Mouse (Mus musculus) cerebellum, adult 2 months (tissue): Measurements from ENCODE around the gene Amfr. TPM values are rescaled to one million over a fixed set of nuclear protein-coding genes. Genes with fewer than 3 reads are reported as not detected.

ENCODE experiments used
- DNase-seq, 2 experiments: peaks; one replicate each; pipeline ENCODE4 v3.0.0; 2021
- H3K27ac ChIP-seq: fragments of 200-500 bp; 2 replicates; pipeline ENCODE4 v1.5.1; 2012; ENCODE audit warnings: low read length, control low read depth, inconsistent platforms; ENCODE audit not compliant: insufficient read depth
- H3K27me3 ChIP-seq: fragments of 200-500 bp; 2 replicates; pipeline ENCODE4 v1.6.1; 2012; ENCODE audit warnings: inconsistent platforms, mild to moderate bottlenecking, low read length, moderate library complexity; ENCODE audit not compliant: control insufficient read depth, insufficient read depth
- H3K4me1 ChIP-seq: fragments of 200-500 bp; 2 replicates; pipeline ENCODE4 v1.6.1; 2011; ENCODE audit warnings: low read length; ENCODE audit not compliant: control insufficient read depth, insufficient read depth
- H3K4me3 ChIP-seq: fragments of 200-500 bp; replicated peaks from 2 replicates; pipeline ENCODE3; 2011; ENCODE audit warnings: mild to moderate bottlenecking, low read depth, low read length, control low read depth; ENCODE audit not compliant: insufficient read depth
- CTCF ChIP-seq: fragments of 200-500 bp; IDR thresholded peaks from 2 replicates; pipeline ENCODE4 v1.5.1; 2011; ENCODE audit warnings: low read depth, mild to moderate bottlenecking, control low read depth, low read length, moderate library complexity, borderline replicate concordance; ENCODE audit not compliant: insufficient read depth
- POLR2A ChIP-seq: fragments of 200-500 bp; IDR thresholded peaks from 2 replicates; pipeline ENCODE4 v1.6.1; 2011; ENCODE audit warnings: low read length, control low read depth, borderline replicate concordance; ENCODE audit not compliant: insufficient read depth
- WGBS: fragments of 180-500 bp; shearing (Covaris S2); methylation state at CpG from one replicate; pipeline ENCODE4 v1.1.7; 2018; 5-methylcytosine and 5-hydroxymethylcytosine counted together
- polyA plus RNA-seq: library from polyadenylated mRNA; depleted of rRNA; stranded (reverse); fragments of >200 nt; gene quantifications from 2 replicates; pipeline ENCODE4 v1.2.3, GENCODE M21; 2012

The Amfr gene
- polyA plus RNA-seq, 1 experiment = 144 TPM

- Histone ChIP-seq H3K4me3 (no peak overlapping the region), H3K4me1 (peaks cover 5% of the 10 kb centered on the region; the same call in 1 of the 2 replicates), H3K27ac (no peak overlapping the region), H3K27me3 (no peaks in the 10 kb centered on the region)
- no peak for DNase-seq
- no peak for TF ChIP-seq POLR2A
- TF ChIP-seq CTCF = no peak
- WGBS = 47% methylated on average over 5 of the region's 5 CpGs
Observed at GRCm38 (mm10) chr8:94035200-94035599, 22.6 kb upstream of the Amfr start.

GRCm38 (mm10) chr8:94033601-94034000 is 21.0 kb upstream of the Amfr start:
- Histone ChIP-seq H3K27me3 (no peaks in the 10 kb centered on the region), H3K4me3 (no peak overlapping the region), H3K4me1 (peaks cover 5% of the 10 kb centered on the region; the same call in 1 of the 2 replicates), H3K27ac (no peak overlapping the region)
- TF ChIP-seq POLR2A (no peak), CTCF (no peak)
- WGBS = 45% methylated on average over 3 of the region's 3 CpGs
- no peak for DNase-seq

- H3K27ac ChIP-seq = no peak overlapping the region
- DNase-seq = no peak
- TF ChIP-seq CTCF (no peak), POLR2A (no peak)
- H3K27me3 ChIP-seq = no peaks in the 10 kb centered on the region
- 95% methylated on average over 9 of the region's 9 CpGs for whole genome bisulfite sequencing
- 0 out of 2 replicates have a peak, but pooled peaks cover 2% of the 10 kb centered on the region for H3K4me1 ChIP-seq
- H3K4me3 ChIP-seq = no peak overlapping the region
Observed at GRCm38 (mm10) chr8:94029701-94030100, 17.1 kb upstream of the Amfr start.

GRCm38 (mm10) chr8:94023916-94024315 is 11.3 kb upstream of the Amfr start:
- no peak overlapping the region for H3K4me3 ChIP-seq
- no peaks in the 10 kb centered on the region for H3K27me3 ChIP-seq
- WGBS = 95% methylated on average over 6 of the region's 6 CpGs

GRCm38 (mm10) chr8:94013026-94013612 is 477 bp upstream of the Amfr start:
- no peaks in the 10 kb centered on the region for H3K27me3 ChIP-seq
- 37% methylated on average over 7 of the region's 7 CpGs for WGBS
- peaks cover 12% of the 10 kb centered on the region for H3K4me1 ChIP-seq
- H3K27ac ChIP-seq = peak overlapping the region; percentile 72
- TF ChIP-seq CTCF (no peak), POLR2A (no peak)
- peak overlapping the region; percentile 72 for H3K4me3 ChIP-seq
- DNase-seq = no peak

More at GRCm38 (mm10) chr8:94023916-94024315, 11.3 kb upstream of the Amfr start:
- Histone ChIP-seq H3K4me1 (no peaks in the 10 kb centered on the region), H3K27ac (no peak overlapping the region)
- TF ChIP-seq CTCF = no peak
- no peak for TF ChIP-seq POLR2A
- DNase-seq = no peak

GRCm38 (mm10) chr8:94011076-94012012 is 1.3 kb downstream of the Amfr start:
- Histone ChIP-seq H3K4me3 (peak overlapping the region; percentile 72), H3K4me1 (peaks cover 12% of the 10 kb centered on the region), H3K27ac (peak overlapping the region; percentile 37; the same call in 1 of the 2 replicates), H3K27me3 (no peaks in the 10 kb centered on the region)
- 3% methylated on average over 48 of the region's 48 CpGs for WGBS
- DNase-seq = no peak
- TF ChIP-seq POLR2A (no peak), CTCF (no peak)

GRCm38 (mm10) chr8:94010101-94010705 is 2.4 kb downstream of the Amfr start:
- Histone ChIP-seq H3K4me1 (peaks cover 12% of the 10 kb centered on the region), H3K27ac (no peak overlapping the region), H3K27me3 (no peaks in the 10 kb centered on the region), H3K4me3 (no peak overlapping the region)
- DNase-seq = no peak
- WGBS = 55% methylated on average over 2 of the region's 2 CpGs
- TF ChIP-seq CTCF = no peak
- no peak for TF ChIP-seq POLR2A
